Mouse (Mus musculus) limb, embryonic 11.5 days (tissue): ENCODE results near the gene Olfr462. TPM values are rescaled to one million over a fixed set of nuclear protein-coding genes. Genes with fewer than 3 reads are reported as not detected.

ENCODE experiments used
- ATAC-seq: fragments of 200-750 bp; cut with Nextera tagmentation; 2 replicates; pipeline ENCODE4 v1.8.0; 2017; ENCODE audit warnings: low read depth; ENCODE audit not compliant: insufficient number of reproducible peaks, low FRiP score, low TSS enrichment
- DNase-seq: peaks from one replicate; pipeline ENCODE4 v3.0.0-alpha.2; 2015; ENCODE audit warnings: low spot score
- H3K27ac ChIP-seq: fragments of 300-500 bp; sonication (generic); replicated peaks from 2 replicates; pipeline ENCODE4 v1.5.1; 2014; ENCODE audit warnings: low read depth, mild to moderate bottlenecking, low read length
- H3K27me3 ChIP-seq: fragments of 300-500 bp; sonication (generic); 2 replicates; pipeline ENCODE4 v1.6.1; 2014; ENCODE audit warnings: mild to moderate bottlenecking, low read length, mixed read lengths; ENCODE audit not compliant: control insufficient read depth, insufficient read depth
- H3K36me3 ChIP-seq: fragments of 300-500 bp; sonication (generic); 2 replicates; pipeline ENCODE4 v1.6.1; 2014; ENCODE audit warnings: mild to moderate bottlenecking, low read length, moderate library complexity, mixed read lengths; ENCODE audit not compliant: control insufficient read depth, insufficient read depth
- H3K4me1 ChIP-seq: fragments of 300-500 bp; sonication (generic); 2 replicates; pipeline ENCODE4 v1.6.1; 2014; ENCODE audit warnings: low read length, mixed read lengths; ENCODE audit not compliant: control insufficient read depth, insufficient read depth
- H3K4me2 ChIP-seq: fragments of 300-500 bp; sonication (generic); 2 replicates; pipeline ENCODE4 v1.6.1; 2014; ENCODE audit warnings: low read depth, mild to moderate bottlenecking, moderate library complexity; ENCODE audit not compliant: severe bottlenecking
- H3K4me3 ChIP-seq: fragments of 300-500 bp; sonication (generic); 2 replicates; pipeline ENCODE4 v1.5.1; 2014; ENCODE audit warnings: low read depth, low read length
- H3K9ac ChIP-seq: fragments of 300-500 bp; sonication (generic); 2 replicates; pipeline ENCODE4 v1.6.1; 2014; ENCODE audit warnings: mild to moderate bottlenecking, low read length
- H3K9me3 ChIP-seq: fragments of 300-500 bp; sonication (generic); 2 replicates; pipeline ENCODE4 v1.6.1; 2016; ENCODE audit warnings: low read length; ENCODE audit not compliant: control insufficient read depth
- WGBS: fragments of 180-500 bp; shearing (Covaris S2); extraction: QIAGEN DNeasy Blood & Tissue Kit; methylation state at CpG from one replicate; pipeline ENCODE4 v1.1.7; 2014; 5-methylcytosine and 5-hydroxymethylcytosine counted together
- polyA plus RNA-seq: library from polyadenylated mRNA; unstranded; fragments of >200 nt; fragmentation: Nextera tagmentation; extraction: Ambion mirVana; gene quantifications from 2 replicates; pipeline ENCODE4 v1.2.1, GENCODE M21; 2014

Olfr462 gene
- polyA plus RNA-seq, 1 experiment from 2014 or later = not detected

DNA sequence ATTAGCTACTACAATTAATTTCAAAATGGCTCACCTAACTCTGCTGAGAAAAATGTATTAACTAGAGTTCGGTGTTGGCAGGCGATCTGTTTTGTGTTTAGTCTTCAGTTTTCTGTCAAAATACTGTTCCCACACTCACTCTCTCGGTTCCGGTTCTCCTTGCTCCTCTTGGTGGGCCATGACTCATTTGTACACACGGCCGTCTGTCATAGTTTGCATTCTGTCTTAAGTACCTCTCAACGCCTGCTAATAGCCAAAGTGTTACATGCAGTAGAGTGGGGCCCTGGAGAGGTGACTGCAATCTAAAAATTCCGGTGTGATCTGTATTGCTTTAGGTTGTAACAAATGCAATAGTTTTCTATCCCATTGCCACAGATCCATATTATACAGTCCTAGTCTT lies 51.4 kb downstream of the Olfr462 start:
- 81% methylated on average over 8 of the region's 8 CpGs for WGBS
- Histone ChIP-seq H3K27me3 (no peaks in the 10 kb centered on the region), H3K9ac (no peak overlapping the region), H3K4me3 (no peak overlapping the region), H3K9me3 (no peaks in the 10 kb centered on the region), H3K4me1 (no peaks in the 10 kb centered on the region), H3K36me3 (no peaks in the 10 kb centered on the region), H3K27ac (no peak overlapping the region), H3K4me2 (no peak overlapping the region)
- ATAC-seq (no peak), DNase-seq (no peak)

Other genes starting within 250 kb of the Olfr462 start
- gene Rnf43, start 229.5 kb downstream of the Olfr462 start, polyA plus RNA-seq = 1.6 and 2.0 TPM in 2 replicates
- gene Supt4a, start 154.7 kb downstream of the Olfr462 start, polyA plus RNA-seq = 184 TPM in 2 replicates
- gene Tspoap1, start 131.7 kb downstream of the Olfr462 start, polyA plus RNA-seq = 1.7 and 2.4 TPM in 2 replicates
- gene Mpo, start 98.7 kb downstream of the Olfr462 start, polyA plus RNA-seq = 3.7 and 5.7 TPM in 2 replicates
- not detected in 2 replicates for gene Lpo, start 64.0 kb downstream of the Olfr462 start, polyA plus RNA-seq
- gene Mks1, start 39.1 kb downstream of the Olfr462 start, polyA plus RNA-seq = 14.3 and 14.9 TPM in 2 replicates
- gene Epx, start 16.7 kb downstream of the Olfr462 start, polyA plus RNA-seq = 0.08 TPM in 1 of 2 replicates, not detected in the other
- gene Olfr463, start 5.1 kb upstream of the Olfr462 start, polyA plus RNA-seq = not detected in 2 replicates
- gene Olfr464, start 28.7 kb upstream of the Olfr462 start, polyA plus RNA-seq = not detected in 2 replicates
- gene Dynll2, start 95.3 kb upstream of the Olfr462 start, polyA plus RNA-seq = 16.8 and 18.6 TPM in 2 replicates
- 500 and 537 TPM in 2 replicates for gene Srsf1, start 155.1 kb upstream of the Olfr462 start, polyA plus RNA-seq
- 63.7 and 67.5 TPM in 2 replicates for gene Vezf1, start 176.0 kb upstream of the Olfr462 start, polyA plus RNA-seq
- gene Cuedc1, start 205.8 kb upstream of the Olfr462 start, polyA plus RNA-seq = 14.3 and 15.7 TPM in 2 replicates